Mouse (Mus musculus) erythroblast, adult 5-6 weeks (primary cell): Measurements from ENCODE around the gene Rasal1. TPM values are rescaled to one million over a fixed set of nuclear protein-coding genes. Genes with fewer than 3 reads are reported as not detected.

Source experiments
- ATAC-seq: replicated peaks from 2 replicates; pipeline ENCODE4 v1.8.0; 2016; ENCODE audit warnings: moderate number of reproducible peaks, mild to moderate bottlenecking, moderate TSS enrichment, inconsistent platforms; ENCODE audit not compliant: poor library complexity, low FRiP score, severe bottlenecking
- total RNA-seq, 2 experiments: library from RNA; stranded (forward) in 1 of 2; stranded (reverse) in 1 of 2; fragments of 150-400 nt in 1 of 2; fragments of 200-764, 138-1000 nt in 1 of 2; gene quantifications; 2 replicates each; pipeline versions ENCODE4 v1.2.3 to v1.2.4; 2015 to 2017; ENCODE audit warnings: low replicate concordance in 2 of 2

Rasal1 gene
- total RNA-seq, 2 experiments from 2014 or later, result not detected

GRCm38 (mm10) chr5:120711827-120712226, 63.2 kb downstream of the Rasal1 start, which contains the start of gene Dtx1:
Gene Dtx1, minus strand, starts transcription at chr5:120711927.
- no peak for ATAC-seq

GRCm38 (mm10) chr5:120712721-120713120, 64.1 kb downstream of the Rasal1 start:
- no peak for ATAC-seq

- no peak for ATAC-seq
Measured at GRCm38 (mm10) chr5:120714314-120714713, 65.7 kb downstream of the Rasal1 start.

- no peak for ATAC-seq
Measured at GRCm38 (mm10) chr5:120717136-120717535, 68.5 kb downstream of the Rasal1 start.

DNA sequence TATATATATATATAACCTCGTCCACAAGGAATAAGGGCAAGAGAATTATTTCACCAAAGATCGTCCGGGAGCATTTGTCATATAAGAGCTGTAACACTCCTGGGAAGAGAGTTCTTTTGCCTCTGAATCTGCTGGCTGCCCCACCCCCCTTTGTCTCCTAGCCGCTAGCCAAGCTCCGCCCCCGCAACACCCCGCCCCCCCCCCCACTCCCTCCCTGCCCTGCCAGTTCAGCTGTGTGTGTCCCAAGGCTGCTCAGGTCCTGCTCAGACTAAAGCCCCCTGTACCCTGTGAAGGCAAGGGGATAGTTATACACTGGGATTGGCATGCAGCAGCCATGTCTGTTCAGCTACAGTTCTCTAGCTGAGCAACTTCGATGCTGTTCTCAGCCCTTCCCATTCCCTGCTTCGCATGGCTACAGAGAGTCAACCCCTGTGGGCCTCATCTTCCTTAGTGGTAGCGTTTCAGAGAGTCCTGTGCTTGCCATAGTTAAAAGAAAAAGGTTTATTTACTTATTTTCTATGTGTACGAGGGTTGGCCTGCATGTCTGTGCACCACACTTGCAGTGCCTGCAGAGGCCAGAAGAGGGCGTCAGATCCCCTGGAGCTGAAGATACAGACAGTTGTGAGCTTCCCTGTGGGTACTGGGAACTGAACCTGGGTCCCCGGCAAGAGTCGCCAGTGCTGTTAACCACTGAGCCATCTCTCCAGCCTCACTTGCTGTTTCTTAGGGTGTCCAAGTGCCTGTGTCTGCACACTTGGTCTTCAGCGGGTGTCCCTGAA, 70.2 kb downstream of the Rasal1 start:
- ATAC-seq, result no peak

DNA sequence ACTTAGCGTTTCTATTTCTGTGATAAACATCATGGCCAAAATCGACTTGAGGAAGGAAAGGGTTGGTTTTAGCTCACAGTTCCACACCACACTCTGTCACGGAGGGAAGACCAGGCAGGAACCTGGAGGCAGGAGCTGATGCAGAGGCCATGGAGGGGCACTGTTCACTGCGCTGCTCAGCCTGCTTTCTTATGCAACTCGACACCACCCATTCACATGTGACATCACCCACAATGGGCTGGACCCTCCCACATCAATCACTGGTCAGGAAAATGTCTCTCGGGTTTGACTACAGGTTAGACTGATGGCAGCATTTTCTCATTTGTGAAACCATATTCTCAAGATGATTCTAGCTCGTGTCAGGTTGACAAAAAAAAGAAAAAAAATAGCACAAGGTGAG, 72.4 kb downstream of the Rasal1 start:
- ATAC-seq, result no peak

- ATAC-seq, result no peak
Measured at GRCm38 (mm10) chr5:120725811-120726455, 77.3 kb downstream of the Rasal1 start.

Other genes starting within 250 kb of the Rasal1 start
- gene Lhx5, start 217.1 kb upstream of the Rasal1 start, total RNA-seq (2015; ENCODE audit: low replicate concordance), result not detected in 2 replicates
- not detected in 2 replicates for gene Lhx5, start 217.1 kb upstream of the Rasal1 start, total RNA-seq (2017; ENCODE audit: low replicate concordance)
- not detected in 2 replicates for gene Sdsl, start 176.0 kb upstream of the Rasal1 start, total RNA-seq (2015; ENCODE audit: low replicate concordance)
- 3.4 and 3.9 TPM in 2 replicates for gene Sdsl, start 176.0 kb upstream of the Rasal1 start, total RNA-seq (2017; ENCODE audit: low replicate concordance)
- gene Sds, start 172.3 kb upstream of the Rasal1 start, total RNA-seq (2015; ENCODE audit: low replicate concordance), result not detected in 2 replicates
- not detected in 2 replicates for gene Sds, start 172.3 kb upstream of the Rasal1 start, total RNA-seq (2017; ENCODE audit: low replicate concordance)
- gene Plbd2, start 145.2 kb upstream of the Rasal1 start, total RNA-seq (2015; ENCODE audit: low replicate concordance), result 1.7 and 7.7 TPM in 2 replicates
- gene Plbd2, start 145.2 kb upstream of the Rasal1 start, total RNA-seq (2017; ENCODE audit: low replicate concordance), result 1.4 and 3.8 TPM in 2 replicates
- gene Slc8b1, start 137.6 kb upstream of the Rasal1 start, total RNA-seq (2015; ENCODE audit: low replicate concordance), result 14.2 and 17.1 TPM in 2 replicates
- gene Slc8b1, start 137.6 kb upstream of the Rasal1 start, total RNA-seq (2017; ENCODE audit: low replicate concordance), result 6.1 and 8.4 TPM in 2 replicates
- 199 and 213 TPM in 2 replicates for gene Tpcn1, start 60.1 kb upstream of the Rasal1 start, total RNA-seq (2015; ENCODE audit: low replicate concordance)
- 147 and 161 TPM in 2 replicates for gene Tpcn1, start 60.1 kb upstream of the Rasal1 start, total RNA-seq (2017; ENCODE audit: low replicate concordance)
- gene Iqcd, start 59.8 kb upstream of the Rasal1 start, total RNA-seq (2015; ENCODE audit: low replicate concordance), result 3.8 and 10.4 TPM in 2 replicates
- gene Iqcd, start 59.8 kb upstream of the Rasal1 start, total RNA-seq (2017; ENCODE audit: low replicate concordance), result 15.2 and 21.7 TPM in 2 replicates
- gene Rita1, start 36.2 kb upstream of the Rasal1 start, total RNA-seq (2015; ENCODE audit: low replicate concordance), result 2.7 and 3.8 TPM in 2 replicates
- gene Rita1, start 36.2 kb upstream of the Rasal1 start, total RNA-seq (2017; ENCODE audit: low replicate concordance), result 0.84 TPM in 1 of 2 replicates, not detected in the other
- gene Ddx54, start 36.1 kb upstream of the Rasal1 start, total RNA-seq (2015; ENCODE audit: low replicate concordance), result 1.7 and 1.9 TPM in 2 replicates
- 5.2 and 6.0 TPM in 2 replicates for gene Ddx54, start 36.1 kb upstream of the Rasal1 start, total RNA-seq (2017; ENCODE audit: low replicate concordance)
- gene Cfap73, start 14.6 kb upstream of the Rasal1 start, total RNA-seq (2015; ENCODE audit: low replicate concordance), result not detected in 2 replicates
- not detected in 2 replicates for gene Cfap73, start 14.6 kb upstream of the Rasal1 start, total RNA-seq (2017; ENCODE audit: low replicate concordance)
- not detected in 2 replicates for gene Dtx1, start 63.1 kb downstream of the Rasal1 start, total RNA-seq (2015; ENCODE audit: low replicate concordance)
- not detected in 2 replicates for gene Dtx1, start 63.1 kb downstream of the Rasal1 start, total RNA-seq (2017; ENCODE audit: low replicate concordance)
- 10.2 and 17.9 TPM in 2 replicates for gene Oas2, start 101.0 kb downstream of the Rasal1 start, total RNA-seq (2015; ENCODE audit: low replicate concordance)
- 3.8 and 7.0 TPM in 2 replicates for gene Oas2, start 101.0 kb downstream of the Rasal1 start, total RNA-seq (2017; ENCODE audit: low replicate concordance)
- 67.2 and 98.2 TPM in 2 replicates for gene Oas3, start 128.8 kb downstream of the Rasal1 start, total RNA-seq (2015; ENCODE audit: low replicate concordance)
- 75.8 and 76.4 TPM in 2 replicates for gene Oas3, start 128.8 kb downstream of the Rasal1 start, total RNA-seq (2017; ENCODE audit: low replicate concordance)
- 4.2 TPM in 1 of 2 replicates, not detected in the other for gene Oas1e, start 146.7 kb downstream of the Rasal1 start, total RNA-seq (2015; ENCODE audit: low replicate concordance)
- 1.4 and 3.9 TPM in 2 replicates for gene Oas1e, start 146.7 kb downstream of the Rasal1 start, total RNA-seq (2017; ENCODE audit: low replicate concordance)
- gene Oas1c, start 163.7 kb downstream of the Rasal1 start, total RNA-seq (2015; ENCODE audit: low replicate concordance), result 1.7 and 9.8 TPM in 2 replicates
- 2.3 and 3.3 TPM in 2 replicates for gene Oas1c, start 163.7 kb downstream of the Rasal1 start, total RNA-seq (2017; ENCODE audit: low replicate concordance)
- not detected in 2 replicates for gene Oas1f, start 198.6 kb downstream of the Rasal1 start, total RNA-seq (2015; ENCODE audit: low replicate concordance)
- not detected in 2 replicates for gene Oas1f, start 198.6 kb downstream of the Rasal1 start, total RNA-seq (2017; ENCODE audit: low replicate concordance)
- not detected in 2 replicates for gene Oas1h, start 212.6 kb downstream of the Rasal1 start, total RNA-seq (2015; ENCODE audit: low replicate concordance)
- not detected in 2 replicates for gene Oas1h, start 212.6 kb downstream of the Rasal1 start, total RNA-seq (2017; ENCODE audit: low replicate concordance)
- gene Oas1g, start 238.8 kb downstream of the Rasal1 start, total RNA-seq (2015; ENCODE audit: low replicate concordance), result 1.0 TPM in 1 of 2 replicates, not detected in the other
- gene Oas1g, start 238.8 kb downstream of the Rasal1 start, total RNA-seq (2017; ENCODE audit: low replicate concordance), result 0.94 TPM in 1 of 2 replicates, not detected in the other